In the genomic region with DNA sequence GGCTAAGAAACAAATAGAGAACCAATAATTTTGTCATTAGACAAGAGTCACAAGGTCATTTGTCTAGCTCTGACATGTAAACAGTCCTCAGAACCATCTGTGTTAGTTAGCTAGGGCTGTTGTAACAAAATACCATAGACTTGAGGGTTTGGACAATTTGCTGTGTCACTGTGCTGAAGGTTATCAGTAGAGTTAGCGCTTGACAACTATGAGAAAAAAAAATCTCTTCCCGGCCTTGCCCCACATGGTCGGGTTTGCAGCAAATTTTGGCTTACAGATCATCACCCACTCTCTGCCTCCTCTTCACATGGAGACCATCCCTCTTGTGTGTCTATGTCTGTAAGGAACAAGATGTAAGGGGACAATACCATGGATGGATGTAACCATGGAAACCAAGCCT, we compare ENCODE assay signal across 43 mouse cellular contexts. TPM values are rescaled to one million over a fixed set of nuclear protein-coding genes. Genes with fewer than 3 reads are reported as not detected.
DNase-seq lines count a peak whose midpoint lies in the region; ATAC-seq and TF ChIP-seq lines count a peak whose summit lies in the region.
"Had no signal": no experiment of that assay in that cellular context is flagged by ENCODE, and none has a peak within 500 bp of the region (broad histone marks: within the 10 kb centered on the region; RNA-seq: fewer than 3 reads in every experiment).

No protein-coding gene starts in this region.

- H3K27me3 ChIP-seq in MEL (ENCODE audit: control insufficient read depth in 1 of 2, insufficient read depth in 2 of 2, low read length in 2 of 2): no peaks in the 10 kb centered on the region
- no peaks in the 10 kb centered on the region for H3K27me3 ChIP-seq in liver, embryonic 15.5 days
- H3K27me3 ChIP-seq: embryonic facial prominence, embryonic 12.5 days; kidney, embryonic 15.5 days; limb, embryonic 12.5 days; midbrain, embryonic 12.5 days; neural tube, embryonic 12.5 days had no signal

- H3K4me3 ChIP-seq in MEL (ENCODE audit: control insufficient read depth in 1 of 2, insufficient read depth in 1 of 2, low read depth in 2 of 2, low read length in 2 of 2): no peak overlapping the region
- no peak overlapping the region for H3K4me3 ChIP-seq in liver, embryonic 15.5 days (replicated peaks)
- H3K4me3 ChIP-seq in lung, adult 2 months (replicated peaks; ENCODE audit: extremely low read depth, low read depth, low read length): no peak overlapping the region
- H3K4me3 ChIP-seq: embryonic facial prominence, embryonic 12.5 days; hindbrain, embryonic 10.5 days; kidney, embryonic 15.5 days; layer of hippocampus, adult 2 months; left cerebral cortex, adult 2 months; limb, embryonic 12.5 days; midbrain, embryonic 12.5 days; myocyte; neural tube, embryonic 12.5 days had no signal

- H3K79me2 ChIP-seq in MEL (ENCODE audit: control insufficient read depth, insufficient read depth, low read length, poor library complexity): no peaks in the 10 kb centered on the region

- no peaks in the 10 kb centered on the region for H3K9me3 ChIP-seq in MEL (replicated peaks; ENCODE audit: insufficient read depth, low read length)
- no peaks in the 10 kb centered on the region for H3K9me3 ChIP-seq in liver, embryonic 15.5 days (replicated peaks)
- H3K9me3 ChIP-seq: embryonic facial prominence, embryonic 12.5 days; kidney, embryonic 15.5 days; limb, embryonic 12.5 days; midbrain, embryonic 12.5 days; neural tube, embryonic 12.5 days had no signal

- 0 out of 4 replicates have a peak, but pooled peaks of 1 of the 2 experiments have one; percentile 7 for TF ChIP-seq EP300 in MEL (IDR thresholded peaks at IDR 0.05; ENCODE audit: low read depth in 1 of 2, low read length in 2 of 2)

- H3K4me2 ChIP-seq in liver, embryonic 15.5 days: peak overlapping the region; percentile 41
- H3K4me2 ChIP-seq: embryonic facial prominence, embryonic 12.5 days; kidney, embryonic 15.5 days; limb, embryonic 12.5 days; lung, embryonic 14.5 days; midbrain, embryonic 12.5 days; neural tube, embryonic 12.5 days had no signal

- peaks cover 0 to 7% of the 10 kb centered on the region in 2 experiments; a peak in 2 of 4 replicates for H3K36me3 ChIP-seq in MEL (ENCODE audit: control insufficient read depth in 1 of 2, insufficient read depth in 2 of 2, low read length in 2 of 2)
- H3K36me3 ChIP-seq in liver, embryonic 15.5 days (replicated peaks): no peaks in the 10 kb centered on the region
- H3K36me3 ChIP-seq: embryonic facial prominence, embryonic 12.5 days; hindbrain, embryonic 10.5 days; kidney, embryonic 15.5 days; limb, embryonic 12.5 days; midbrain, embryonic 12.5 days; neural tube, embryonic 12.5 days had no signal

- H3K27ac ChIP-seq in MEL (ENCODE audit: control insufficient read depth, low read depth, low read length): no peak overlapping the region
- H3K27ac ChIP-seq in liver, embryonic 15.5 days (replicated peaks): peak overlapping the region; percentile 66
- H3K27ac ChIP-seq: embryonic facial prominence, embryonic 12.5 days; hindbrain, embryonic 10.5 days; kidney, embryonic 15.5 days; layer of hippocampus, adult 2 months; left cerebral cortex, adult 2 months; limb, embryonic 12.5 days; midbrain, embryonic 12.5 days; neural tube, embryonic 12.5 days had no signal

- peak; percentile 27; the same call in 1 of the 2 replicates for ATAC-seq in erythroblast, adult 5-6 weeks (replicated peaks; ENCODE audit: low FRiP score, poor library complexity, severe bottlenecking)
- no peak for ATAC-seq in liver, embryonic 15.5 days (ENCODE audit: insufficient read depth)
- ATAC-seq: forebrain, embryonic 16.5 days; hindbrain, embryonic 16.5 days had no signal

- TF ChIP-seq RAD21 in MEL (IDR thresholded peaks at IDR 0.05; ENCODE audit: low read depth, low read length): no peak

- H3K4me1 ChIP-seq in MEL (ENCODE audit: control insufficient read depth in 1 of 2, insufficient read depth in 2 of 2, low read length in 2 of 2): peaks cover 2 to 12% of the 10 kb centered on the region in 2 experiments
- H3K4me1 ChIP-seq in liver, embryonic 15.5 days (replicated peaks): peaks cover 38% of the 10 kb centered on the region
- H3K4me1 ChIP-seq in lung, adult 2 months (ENCODE audit: control insufficient read depth, insufficient read depth, low read length): no peaks in the 10 kb centered on the region; the same call in 1 of the 2 replicates
- H3K4me1 ChIP-seq: embryonic facial prominence, embryonic 12.5 days; hindbrain, embryonic 10.5 days; kidney, embryonic 15.5 days; limb, embryonic 12.5 days; midbrain, embryonic 12.5 days; neural tube, embryonic 12.5 days had no signal

- no peak overlapping the region for H3K9ac ChIP-seq in MEL (ENCODE audit: control insufficient read depth, low read depth, low read length, poor library complexity, severe bottlenecking)
- H3K9ac ChIP-seq in liver, embryonic 15.5 days: no peak overlapping the region
- H3K9ac ChIP-seq: embryonic facial prominence, embryonic 12.5 days; kidney, embryonic 15.5 days; limb, embryonic 12.5 days; lung, embryonic 14.5 days; midbrain, embryonic 12.5 days; neural tube, embryonic 12.5 days had no signal

- no peak for TF ChIP-seq POLR2A in MEL (IDR thresholded peaks at IDR 0.05; ENCODE audit: control insufficient read depth in 1 of 2, insufficient read depth in 1 of 2, low read depth in 1 of 2, low read length in 2 of 2, poor library complexity in 1 of 2)
- no peak for TF ChIP-seq POLR2A in lung, adult 2 months (IDR thresholded peaks at IDR 0.05; ENCODE audit: borderline replicate concordance, extremely low read depth, low read depth, low read length)

- peak; percentile 67 for DNase-seq in MEL (ENCODE audit: low read depth, low spot score)
- DNase-seq in heart, adult 9 months (ENCODE audit: low spot score in 2 of 2): no peak
- DNase-seq in lung, adult 2 months: no peak
- DNase-seq in thymus, postnatal 10 days (ENCODE audit: low spot score in 2 of 2): no peak
- DNase-seq in frontal cortex, postnatal 36 days (ENCODE audit: low spot score in 2 of 2): no peak
- DNase-seq: adrenal gland, postnatal 25 days; cerebellum, adult 8-10 months; cerebellum, postnatal 25 days; gastrocnemius, postnatal 10 days; heart, postnatal 14 days; kidney, adult 18-20 months; kidney, postnatal 36 days; lung, embryonic 14.5 days; lung, postnatal 14 days; right cerebral cortex, adult 18-20 months; right cerebral cortex, postnatal 4 days had no signal

- no peak for TF ChIP-seq CTCF in MEL (IDR thresholded peaks at IDR 0.05 in 2 of 3, conservative IDR thresholded peaks at IDR 0.05 in 1 of 3; ENCODE audit: control insufficient read depth in 1 of 3, insufficient read depth in 1 of 3, low read depth in 2 of 3, low read length in 3 of 3, poor library complexity in 1 of 3, severe bottlenecking in 1 of 3)
- TF ChIP-seq CTCF in lung, adult 2 months (IDR thresholded peaks at IDR 0.05; ENCODE audit: insufficient read depth, low read length): no peak

- 16% methylated on average over 3 of the region's 3 CpGs for WGBS in liver, embryonic 15.5 days (ENCODE audit: insufficient replicate concordance)
- 64% methylated on average over 3 of the region's 3 CpGs for WGBS in lung, adult 2 months

TF ChIP-seq in MEL, 35 proteins besides CTCF, POLR2A, EP300 and RAD21 (continues in another document):
- TF ChIP-seq POLR2AphosphoS2 (IDR thresholded peaks at IDR 0.05; ENCODE audit: low read length) (no peak), NELFE (IDR thresholded peaks at IDR 0.05; ENCODE audit: low read depth, low read length) (no peak), MYB (IDR thresholded peaks at IDR 0.05; ENCODE audit: low read depth, low read length) (no peak), TCF12 (IDR thresholded peaks at IDR 0.05; ENCODE audit: low read depth, low read length) (no peak), ETS1 (IDR thresholded peaks at IDR 0.05; ENCODE audit: low read depth, low read length) (peak; percentile 43; the same call in 1 of the 2 replicates), TAL1 (IDR thresholded peaks at IDR 0.05; ENCODE audit: low read length) (0 out of 2 replicates have a peak, but pooled peaks have one; percentile 10), POLR2AphosphoS5 (IDR thresholded peaks at IDR 0.05; ENCODE audit: borderline replicate concordance, low read depth, low read length) (no peak), KAT2A (conservative IDR thresholded peaks at IDR 0.05; ENCODE audit: low read depth, low read length) (no peak), MAX (IDR thresholded peaks at IDR 0.05; ENCODE audit: low read length) (peak; percentile 25; the same call in 1 of the 2 replicates), MXI1 (IDR thresholded peaks at IDR 0.05; ENCODE audit: low read depth, low read length) (0 out of 2 replicates have a peak, but pooled peaks have one; percentile 31), CHD2 (IDR thresholded peaks at IDR 0.05; ENCODE audit: low read length) (no peak), MAFK (IDR thresholded peaks at IDR 0.05; ENCODE audit: borderline replicate concordance, low read depth, low read length) (no peak), SIN3A (IDR thresholded peaks at IDR 0.05; ENCODE audit: low read length) (no peak), ELF1 (IDR thresholded peaks at IDR 0.05; ENCODE audit: low read depth, low read length) (no peak), HCFC1 (IDR thresholded peaks at IDR 0.05; ENCODE audit: low read depth, low read length) (no peak), CHD1 (IDR thresholded peaks at IDR 0.05; ENCODE audit: low read depth, low read length) (no peak), MEF2A (IDR thresholded peaks at IDR 0.05; ENCODE audit: extremely low read depth, insufficient replicate concordance, low read depth, low read length, poor library complexity, severe bottlenecking) (no peak), SMC3 (IDR thresholded peaks at IDR 0.05; ENCODE audit: low read depth, low read length) (no peak), ZKSCAN1 (IDR thresholded peaks at IDR 0.05; ENCODE audit: low read depth, low read length) (no peak)

RNA-seq across cellular contexts. Expression of a gene that starts 41.5 kb away (rescaled TPM):
- total RNA-seq in MEL (2012; rRNA removed): not detected in 2 replicates
- polyA plus RNA-seq in MEL (2012; ENCODE audit: insufficient read depth in 1 of 2, insufficient read length in 2 of 2, low read depth in 1 of 2, low replicate concordance in 2 of 2, missing spikeins in 1 of 2): not detected
- total RNA-seq in erythroblast, adult 5-6 weeks (2015; ENCODE audit: low replicate concordance): not detected in 2 replicates
- total RNA-seq in erythroblast, adult 5-6 weeks (2017; ENCODE audit: low replicate concordance): not detected in 2 replicates
- polyA plus RNA-seq in liver, embryonic 15.5 days (2015; fragmentation: Nextera tagmentation; extraction: Ambion mirVana): not detected in 2 replicates
- not detected in 2 replicates for polyA plus RNA-seq in lung, adult 2 months (2012; rRNA removed)
- total RNA-seq: adrenal gland, adult 18-20 months; adrenal gland, postnatal 25 days; gastrocnemius, postnatal 10 days; heart, adult 8-10 months; heart, postnatal 14 days; layer of hippocampus, adult 2 months; layer of hippocampus, postnatal 14 days; left cerebral cortex, adult 2 months; left cerebral cortex, postnatal 25 days; megakaryocyte, adult 5-6 weeks; midbrain, postnatal 0 days had no signal
- polyA plus RNA-seq: C2C12; embryonic facial prominence, embryonic 12.5 days; forebrain, embryonic 11.5 days; forebrain, embryonic 16.5 days; gonadal fat pad, adult 2 months; heart, embryonic 14.5 days; hindbrain, embryonic 10.5 days; hindbrain, embryonic 16.5 days; intestine, embryonic 14.5 days; kidney, embryonic 15.5 days; limb, embryonic 12.5 days; lung, embryonic 14.5 days; midbrain, embryonic 12.5 days; midbrain, postnatal 0 days; myocyte; neural tube, embryonic 12.5 days; spleen, adult 2 months; thymus, postnatal 0 days; urinary bladder, adult 2 months had no signal

RNA-seq across cellular contexts. Expression of a gene that starts 47.8 kb away (rescaled TPM):
- total RNA-seq in MEL (2012; rRNA removed): 34.9 and 36.1 TPM in 2 replicates
- 100 to 1,000 TPM in 1 of 2 experiments, 10 to 100 TPM in 1; 27.8 to 299 TPM for polyA plus RNA-seq in MEL (2012; ENCODE audit: insufficient read depth in 1 of 2, insufficient read length in 2 of 2, low read depth in 1 of 2, low replicate concordance in 2 of 2, missing spikeins in 1 of 2)
- total RNA-seq in erythroblast, adult 5-6 weeks (2015; ENCODE audit: low replicate concordance): 55.8 and 86.7 TPM in 2 replicates
- total RNA-seq in erythroblast, adult 5-6 weeks (2017; ENCODE audit: low replicate concordance): 115 and 140 TPM in 2 replicates
- 33.3 and 33.6 TPM in 2 replicates for polyA plus RNA-seq in liver, embryonic 15.5 days (2015; fragmentation: Nextera tagmentation; extraction: Ambion mirVana)
- polyA plus RNA-seq in lung, adult 2 months (2012; rRNA removed): 13.1 and 16.5 TPM in 2 replicates
